Mouse (Mus musculus): ENCODE results near the gene Oas1c.
"Not testable (repeated sequence)": the region's sequence is repeated elsewhere in the genome, so short reads cannot be mapped to it uniquely, and the experiment has no call there.

The Oas1c gene

DNA sequence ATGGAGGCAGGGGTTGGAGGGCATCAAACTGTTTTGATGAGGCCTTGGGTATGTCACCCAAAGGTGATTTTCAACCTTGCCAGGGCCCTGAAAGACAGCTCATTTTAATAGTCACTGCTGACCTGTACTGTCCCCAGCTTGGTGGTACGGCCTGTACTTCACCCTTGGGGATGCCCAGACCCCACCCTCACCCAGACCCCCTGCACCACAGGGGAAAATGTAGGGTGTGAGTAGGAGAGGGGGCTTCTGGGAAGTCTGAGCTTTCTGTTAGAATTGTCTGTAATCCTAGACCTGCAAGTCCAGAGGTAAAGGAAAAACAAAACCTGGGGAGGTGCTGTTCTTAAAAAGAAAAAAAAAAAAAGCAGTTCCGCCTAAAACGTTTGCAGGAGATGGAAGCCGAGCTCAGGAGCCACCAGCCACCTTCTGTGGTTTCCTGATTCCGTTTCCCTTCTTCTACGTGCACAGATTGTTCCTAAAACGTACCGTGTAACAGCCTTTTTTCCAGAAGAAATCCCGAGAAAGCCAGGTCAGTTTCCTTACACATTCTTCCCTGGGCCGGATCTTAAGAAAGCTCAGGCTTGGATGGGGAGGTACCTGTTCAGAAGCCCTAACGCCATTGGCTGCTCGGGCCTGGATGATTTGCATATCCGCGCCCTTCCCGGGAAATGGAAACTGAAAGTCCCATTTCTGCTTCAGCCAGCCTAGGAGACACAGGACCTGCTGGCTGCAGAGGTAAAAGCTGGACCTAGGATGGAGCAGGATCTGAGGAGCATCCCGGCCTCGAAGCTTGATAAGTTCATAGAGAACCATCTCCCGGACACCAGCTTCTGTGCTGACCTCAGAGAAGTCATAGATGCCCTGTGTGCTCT, at the start of gene Oas1c:
Gene Oas1c, minus strand, starts transcription at position 564 of the 869 bp plus-strand sequence.
- DNase-seq: peak; percentile 69 to 78

- DNase-seq: no peak
These were observed 48.8 kb upstream of the Oas1c start, which contains the start of gene Oas1h for GRCm38 (mm10) chr5:120861121-120861520. Gene Oas1h (plus strand): TSS chr5:120861421.

DNA sequence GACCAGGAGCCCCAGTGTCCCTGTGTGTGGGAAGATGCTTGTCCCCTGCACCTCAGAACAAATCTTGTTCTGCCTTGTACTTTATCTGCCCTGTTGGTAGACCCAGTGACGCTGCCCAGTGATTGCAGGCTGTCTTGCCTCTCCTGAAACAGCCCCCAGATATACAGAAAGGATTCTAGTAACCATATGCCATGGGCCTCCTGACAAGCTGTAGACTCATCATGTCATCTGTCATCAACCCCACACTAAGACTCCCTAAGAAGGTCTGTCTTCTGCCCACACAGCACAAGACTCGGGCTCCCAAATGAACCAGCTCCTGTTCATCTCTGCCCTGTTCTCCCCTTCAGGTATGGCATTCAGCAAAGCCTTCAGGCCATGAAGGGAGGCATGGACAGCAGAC, 46.9 kb upstream of the Oas1c start:
- DNase-seq: no peak

DNA sequence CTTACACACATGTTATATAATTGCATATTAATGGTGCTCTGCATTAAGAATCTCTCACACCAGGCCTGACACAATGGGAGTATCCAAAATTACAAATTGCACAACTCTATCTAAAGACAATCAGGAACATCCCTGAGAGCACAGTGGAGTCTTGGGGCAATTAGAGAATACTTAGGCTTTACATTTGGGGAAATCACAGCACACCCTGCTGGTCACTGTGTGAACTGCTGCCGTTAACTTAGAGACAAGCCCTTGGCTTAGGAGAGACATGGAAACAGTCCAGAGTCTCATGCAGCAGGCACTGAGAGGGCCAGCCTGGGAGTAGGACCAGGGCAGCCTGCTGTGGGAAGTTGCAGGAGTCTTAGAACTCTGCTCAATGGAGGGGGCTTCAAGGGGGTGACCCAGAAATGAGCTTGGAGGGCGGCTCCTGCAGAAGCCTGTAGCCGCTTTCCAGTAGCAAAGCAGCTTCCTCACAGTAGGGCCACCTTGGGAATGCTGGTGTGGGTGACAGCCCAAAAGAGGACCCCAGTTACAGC, 37.4 kb upstream of the Oas1c start:
- DNase-seq: peak in 1 of 2 experiments; percentile 6

DNA sequence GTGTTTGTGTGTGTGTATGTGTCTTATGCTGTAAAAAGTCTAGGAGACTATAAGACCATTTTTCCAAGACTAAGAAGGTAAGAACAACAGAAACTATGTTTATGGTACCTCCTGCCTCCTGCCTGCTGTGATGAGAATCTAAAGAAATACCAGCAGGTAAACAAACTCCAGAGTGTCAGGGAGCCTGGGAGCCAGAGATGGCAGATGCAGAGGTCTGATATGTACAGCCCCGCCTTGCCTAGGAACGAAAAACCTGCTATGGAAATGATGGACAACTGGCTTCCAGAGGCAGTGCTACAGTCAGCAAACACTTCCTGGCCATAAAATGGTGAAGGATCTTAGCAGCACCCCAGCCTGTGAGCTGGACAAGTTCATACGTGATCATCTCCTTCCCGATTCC, 34.8 kb upstream of the Oas1c start, which contains the start of gene Oas1f:
Gene Oas1f, plus strand, starts transcription at position 301 of the 400 bp plus-strand sequence.
- DNase-seq: no peak

DNA sequence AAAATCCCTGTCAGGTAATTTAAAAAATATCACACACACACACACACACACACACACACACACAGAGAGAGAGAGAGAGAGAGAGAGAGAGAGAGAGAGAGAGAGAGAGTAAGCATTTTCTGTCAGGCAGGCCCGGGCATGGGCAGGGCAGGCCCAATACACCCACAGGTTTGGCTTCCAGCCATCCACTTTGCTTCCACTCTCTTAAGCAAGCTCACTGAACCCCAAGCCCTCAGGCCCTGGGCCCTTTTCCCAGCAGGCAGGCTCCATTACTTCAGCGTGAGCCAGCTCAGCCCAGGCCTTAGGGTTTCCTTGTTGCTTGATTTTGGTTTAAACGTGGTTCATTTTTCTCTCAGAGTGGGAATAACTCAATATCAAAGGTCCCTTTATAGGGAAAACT, 32.4 kb upstream of the Oas1c start:
- DNase-seq: no peak

DNA sequence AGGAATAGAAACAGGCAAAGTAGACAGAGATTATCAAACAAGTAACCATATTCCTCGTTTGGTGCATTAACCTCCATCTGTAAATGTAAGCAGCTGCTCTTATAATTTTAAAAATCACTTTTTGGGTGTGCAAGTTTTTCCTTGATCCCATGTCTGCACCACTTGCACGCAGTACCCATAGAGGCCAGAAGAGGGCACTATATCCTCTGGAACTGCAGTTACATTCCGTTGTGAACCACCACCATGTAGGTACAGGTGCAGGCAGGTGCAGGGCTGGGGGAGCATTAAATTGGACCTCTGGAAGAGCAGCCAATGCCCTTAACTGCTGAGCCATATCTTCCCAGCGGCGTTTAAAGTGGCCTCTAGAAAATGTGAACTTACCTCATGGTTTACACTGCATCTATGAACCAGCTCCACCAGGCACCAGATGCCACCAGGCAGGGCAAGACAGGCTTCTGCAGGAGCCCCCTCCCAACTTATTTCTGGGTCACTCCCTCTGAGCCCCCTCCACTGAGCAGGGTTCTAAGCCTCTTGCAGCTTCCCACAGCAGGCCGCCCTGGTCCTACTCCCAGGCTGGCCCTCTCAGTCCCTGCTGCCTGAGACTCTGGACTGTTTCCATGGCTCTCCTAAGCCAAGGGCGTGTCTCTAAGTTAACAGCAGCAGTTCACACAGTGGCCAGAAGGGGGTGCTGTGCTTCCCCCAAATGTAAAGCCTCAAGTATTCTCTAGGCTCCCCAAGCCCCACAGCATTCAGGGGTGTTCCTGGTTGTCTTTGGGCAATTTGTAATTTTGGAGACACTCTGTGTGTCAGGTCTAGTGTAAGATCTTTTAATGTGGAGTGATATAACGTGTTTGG, 24.6 kb upstream of the Oas1c start:
- DNase-seq: no peak

DNA sequence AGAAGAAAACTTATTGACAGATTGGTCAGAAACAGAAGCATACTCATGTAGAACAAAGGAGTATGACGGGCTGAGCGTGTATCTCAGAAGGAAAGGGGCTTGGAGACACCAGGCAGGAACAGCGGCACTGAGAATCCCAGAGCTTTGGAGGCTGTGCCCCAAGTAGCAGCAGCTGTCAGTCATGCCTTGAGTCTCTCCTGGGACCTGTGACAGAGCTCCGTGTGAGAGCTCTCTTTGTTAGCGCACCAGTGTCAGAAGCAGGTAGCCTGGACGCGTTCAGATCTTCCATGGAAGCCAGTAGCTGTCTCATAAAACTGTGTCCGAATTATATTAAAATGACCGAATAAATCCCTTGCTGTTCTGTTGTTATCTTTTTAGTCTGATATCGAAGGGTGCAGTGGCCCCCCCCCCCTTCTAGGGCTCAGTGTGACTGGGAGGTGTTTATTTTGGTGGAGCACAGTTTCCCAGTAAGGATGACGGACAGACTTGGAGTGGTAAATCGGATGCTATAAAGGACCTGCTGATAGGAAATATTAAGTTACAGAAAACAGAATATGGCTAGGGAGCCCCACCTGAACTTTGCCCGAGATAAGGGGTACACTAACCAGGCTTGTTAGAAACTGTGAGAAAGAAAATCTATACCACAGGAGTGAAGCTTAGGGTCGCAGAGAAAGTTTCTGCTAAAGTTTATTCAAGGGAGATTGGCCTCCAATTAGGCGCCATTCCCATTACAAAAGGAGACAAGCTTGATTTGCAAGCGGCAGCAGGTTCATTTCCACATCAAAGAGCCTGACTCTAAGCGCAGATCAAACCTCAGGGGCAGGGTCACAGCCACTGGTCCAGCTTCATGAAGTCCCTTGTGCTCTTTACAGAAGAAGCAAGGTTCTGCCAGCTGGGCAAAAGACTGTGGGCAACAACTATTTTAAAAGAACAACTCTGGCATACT, 21.3 kb upstream of the Oas1c start:
- no peak for DNase-seq

DNA sequence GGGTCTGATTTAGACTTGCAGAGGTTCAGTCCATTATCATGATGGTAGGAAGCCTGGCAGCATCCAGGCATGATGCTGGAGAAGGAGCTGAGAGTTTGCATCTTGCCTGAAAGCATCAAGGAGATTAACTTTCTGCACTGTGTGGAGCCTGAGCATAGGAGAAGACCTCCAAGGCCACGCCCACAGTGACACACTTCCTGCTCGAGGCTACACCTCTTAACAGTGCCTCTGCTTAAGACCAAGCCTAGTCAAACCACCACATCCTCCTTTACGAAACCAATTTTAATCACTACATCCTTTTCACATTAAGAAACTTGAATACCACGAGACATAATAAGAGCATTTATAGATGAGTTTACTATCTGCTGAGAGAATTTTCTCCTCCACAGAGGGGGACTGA, 18.7 kb upstream of the Oas1c start:
- DNase-seq: no peak

DNA sequence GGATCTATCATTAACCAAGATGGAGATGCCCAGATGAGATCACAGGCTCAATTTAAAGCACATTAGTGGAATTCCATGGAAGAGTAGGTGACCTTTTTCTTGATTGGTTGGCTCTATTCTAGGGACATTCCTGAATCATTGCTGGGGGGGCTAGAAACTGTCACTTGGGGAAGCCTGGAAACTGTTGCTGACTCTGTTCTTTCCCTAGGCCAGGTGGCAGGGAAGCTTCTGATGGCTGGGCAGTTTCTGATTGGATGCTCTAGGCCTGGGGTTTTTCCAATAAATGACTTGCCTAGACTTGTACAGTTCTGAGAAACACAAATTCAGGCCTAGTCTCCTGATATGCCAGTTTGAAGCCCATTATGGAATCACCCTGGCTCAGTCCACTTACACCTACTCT, 6.7 kb upstream of the Oas1c start:
- DNase-seq: no peak

GRCm38 (mm10) chr5:120815949-120816348, 3.6 kb upstream of the Oas1c start:
- DNase-seq: peak in 1 of 2 experiments; percentile 19

DNA sequence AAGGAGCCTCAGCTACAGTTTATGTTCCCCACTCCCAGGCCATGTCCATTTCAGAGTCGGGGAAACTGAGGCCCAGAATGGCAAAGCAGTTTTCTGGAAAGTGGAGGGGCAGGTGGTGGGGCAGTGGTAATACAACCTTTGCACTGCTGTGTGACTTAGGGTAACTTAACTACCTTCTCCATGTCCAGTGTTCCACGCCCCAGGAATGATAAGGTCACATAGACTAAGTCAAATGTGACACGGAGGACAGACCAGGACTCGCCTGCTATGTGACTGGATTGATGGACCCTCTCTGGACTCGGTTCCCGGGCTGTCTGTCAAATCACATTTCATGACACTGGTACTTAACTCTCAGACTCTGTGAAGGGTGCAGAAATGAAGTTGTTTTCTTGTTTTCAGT, 709 bp upstream of the Oas1c start:
- no peak for DNase-seq

GRCm38 (mm10) chr5:120809171-120809570, 3.1 kb downstream of the Oas1c start:
- DNase-seq: no peak

DNA sequence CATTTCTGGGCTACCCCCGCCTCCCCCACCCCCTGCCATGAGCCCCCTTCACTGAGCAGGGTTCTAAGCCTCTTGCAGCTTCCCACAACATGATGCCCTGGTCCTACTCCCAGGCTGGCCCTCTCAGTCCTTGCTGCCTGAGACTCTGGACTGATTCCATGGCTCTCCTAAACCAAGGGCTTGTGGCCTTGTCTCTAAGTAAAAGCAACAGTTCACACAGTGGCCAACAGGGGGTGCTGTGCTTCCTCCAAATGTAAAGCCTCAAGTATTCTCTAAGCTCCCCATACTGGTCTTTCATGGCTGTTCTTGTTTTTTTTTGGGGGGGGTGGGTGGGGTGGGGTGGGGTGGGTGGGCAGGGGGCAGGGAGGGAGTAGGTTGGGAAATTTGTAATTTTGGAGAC, 5.9 kb downstream of the Oas1c start:
- peak; percentile 23 to 39 for DNase-seq

GRCm38 (mm10) chr5:120803596-120803995, 8.7 kb downstream of the Oas1c start:
- no peak for DNase-seq

DNA sequence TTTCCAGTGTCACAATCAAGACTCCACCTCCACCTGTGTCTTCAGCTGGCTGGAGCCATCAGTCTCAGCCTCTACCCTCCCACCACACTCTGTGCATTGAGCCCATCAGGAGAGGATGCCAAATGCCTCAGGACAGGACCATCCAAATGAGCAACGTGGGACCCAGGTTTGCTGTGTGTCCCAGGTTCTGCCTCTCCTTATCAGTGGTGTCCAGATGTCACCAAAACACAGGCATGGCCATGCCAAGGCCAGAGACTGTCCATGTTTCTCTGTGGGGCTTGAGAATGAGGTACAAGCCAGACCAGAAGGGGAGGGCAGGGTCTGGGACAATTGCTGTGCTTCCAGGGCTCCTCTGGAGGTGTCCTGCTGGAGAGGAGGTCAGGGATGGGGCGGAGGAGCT, 13.4 kb downstream of the Oas1c start:
- DNase-seq: not testable (repeated sequence)

- not testable (repeated sequence) for DNase-seq
These were observed 14.2 kb downstream of the Oas1c start for GRCm38 (mm10) chr5:120798147-120798546.

- DNase-seq: not testable (repeated sequence)
These were observed 16.8 kb downstream of the Oas1c start, which contains the start of gene Oas1e for GRCm38 (mm10) chr5:120795480-120796034. Gene Oas1e (minus strand): TSS chr5:120795530.

DNA sequence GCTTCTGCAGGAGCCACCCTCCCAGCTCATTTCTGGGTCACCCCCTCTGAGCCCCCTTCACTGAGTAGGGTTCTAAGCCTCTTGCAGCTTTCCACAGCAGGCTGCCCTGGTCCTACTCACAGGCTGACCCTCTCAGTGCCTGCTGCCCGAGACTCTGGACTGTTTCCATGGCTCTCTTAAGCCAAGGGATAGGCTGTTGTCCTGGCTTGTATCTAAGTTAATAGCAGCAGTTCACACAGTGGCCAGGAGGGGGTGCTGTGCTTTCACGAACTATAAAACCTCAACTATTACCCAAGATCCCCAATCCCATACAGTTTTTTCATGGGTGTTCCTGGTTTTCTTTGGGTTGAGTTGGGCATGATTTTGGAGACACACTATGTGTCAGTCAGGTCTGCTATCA, 19.3 kb downstream of the Oas1c start:
- DNase-seq: no peak

DNA sequence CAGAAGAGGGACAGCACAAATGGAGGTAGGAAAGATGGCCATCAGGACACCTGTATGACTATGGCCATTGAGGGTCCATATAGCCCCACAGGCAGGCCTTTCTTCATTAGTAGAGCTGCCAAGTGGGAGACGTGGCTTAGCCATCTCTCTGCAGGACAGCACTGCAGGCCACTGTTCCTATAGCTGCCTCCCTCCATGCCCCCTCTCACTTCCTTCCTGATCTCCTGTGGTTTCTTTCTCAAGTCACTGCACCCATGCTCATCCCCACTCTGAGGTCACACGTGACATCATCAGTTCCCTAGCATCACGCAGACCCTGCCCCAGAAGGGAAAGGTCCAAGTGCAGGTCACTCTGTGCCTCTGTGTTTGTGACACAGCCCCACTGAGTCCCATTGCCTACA, 25.3 kb downstream of the Oas1c start:
- no peak for DNase-seq

DNA sequence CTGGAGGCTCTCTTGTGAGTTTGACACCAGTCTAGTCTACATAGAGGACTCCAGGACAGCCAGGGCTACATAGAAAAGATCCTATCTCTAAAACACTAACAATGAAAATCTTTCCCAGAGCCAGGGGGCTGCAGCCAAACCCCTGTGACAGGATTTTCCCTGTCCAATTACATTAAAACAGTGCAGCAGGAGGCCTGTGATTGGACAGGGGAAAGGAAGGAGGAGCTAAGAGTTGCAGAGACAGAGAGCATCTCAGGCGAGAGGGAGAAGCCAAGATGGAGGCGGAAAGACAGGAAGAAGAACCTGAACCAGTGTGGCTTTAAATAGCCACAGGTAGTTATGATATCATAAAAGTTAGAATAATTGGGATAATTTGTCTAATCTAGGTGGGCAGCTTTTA, 29.9 kb downstream of the Oas1c start:
- no peak for DNase-seq

GRCm38 (mm10) chr5:120781646-120782045, 30.7 kb downstream of the Oas1c start:
- no peak for DNase-seq

All from thymus, adult 18-20 months (tissue).